Mouse (Mus musculus) C2C12 (cell line): ENCODE measurements around the gene 5730522E02Rik.

ENCODE experiments used
- CTCF ChIP-seq: IDR thresholded peaks from one replicate; pipeline ENCODE4 v1.5.1; 2011; ENCODE audit not compliant: control insufficient read depth, insufficient read depth, insufficient read length
- USF1 ChIP-seq: IDR thresholded peaks from one replicate; pipeline ENCODE4 v1.6.1; 2011; ENCODE audit warnings: low read depth, mild to moderate bottlenecking, control low read depth, moderate library complexity

DNA sequence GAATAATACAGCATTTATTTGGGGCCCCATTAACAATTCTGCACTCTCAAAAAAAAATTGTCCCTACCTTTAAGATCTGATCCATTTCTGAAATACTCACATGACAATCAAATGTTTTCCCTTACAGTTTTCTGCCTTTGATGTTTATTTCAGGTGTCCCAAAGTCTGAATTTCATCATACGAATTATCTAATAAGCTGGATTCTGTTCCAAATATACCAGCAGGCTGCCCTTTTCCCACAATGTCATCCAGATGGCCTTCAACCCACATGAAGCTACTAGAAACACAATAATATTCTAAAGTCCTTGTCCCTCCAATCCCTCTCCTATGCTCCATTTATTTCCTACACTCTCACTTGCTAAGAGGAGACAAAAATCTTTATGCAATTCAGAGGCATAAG lies 372.1 kb downstream of the 5730522E02Rik start:
- TF ChIP-seq CTCF = no peak
- TF ChIP-seq USF1 = no peak
